Mouse (Mus musculus): ENCODE data around the gene Fkbp15. TPM values are rescaled to one million over a fixed set of nuclear protein-coding genes. Genes with fewer than 3 reads are reported as not detected.

Gene Fkbp15
- polyA plus RNA-seq, 1 experiment from 2014 or later, result 23.6 TPM

DNA sequence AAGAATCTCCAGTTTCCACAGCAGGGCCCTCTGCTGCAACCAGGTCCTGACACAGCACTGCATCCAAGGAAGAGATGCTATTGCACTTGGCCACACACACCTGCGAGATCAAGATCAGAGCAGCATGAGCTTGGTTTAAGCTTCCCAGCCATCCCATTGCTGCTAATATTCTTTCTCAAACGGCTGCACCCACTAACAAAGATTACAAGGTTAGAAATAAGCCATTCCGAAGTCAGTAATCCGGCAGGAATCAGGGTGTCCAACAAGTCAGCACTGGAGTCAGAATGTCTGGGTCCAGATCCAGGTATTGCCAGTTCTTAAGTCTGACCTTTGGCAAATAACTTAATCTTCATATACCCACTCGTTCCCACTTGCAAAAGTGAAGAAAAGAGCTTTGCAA is 21.8 kb downstream of the Fkbp15 start:
- H3K4me3 ChIP-seq (ENCODE audit: low read depth, low read length), result no peak overlapping the region
- no peak for ATAC-seq
- 82% methylated on average over 5 of the region's 5 CpGs for WGBS
- TF ChIP-seq EP300 (IDR thresholded peaks at IDR 0.05) (no peak), CTCF (IDR thresholded peaks at IDR 0.05) (no peak)
- DNase-seq (ENCODE audit: low spot score), result no peak
- H3K27me3 ChIP-seq (replicated peaks; ENCODE audit: insufficient read depth, low read length), result no peaks in the 10 kb centered on the region
- H3K27ac ChIP-seq (ENCODE audit: low read length), result no peak overlapping the region
- H3K9me3 ChIP-seq (ENCODE audit: low read length), result no peaks in the 10 kb centered on the region
- no peaks in the 10 kb centered on the region for H3K4me1 ChIP-seq (ENCODE audit: insufficient read depth, low read depth, low read length)
- no peak overlapping the region for H3K9ac ChIP-seq (replicated peaks; ENCODE audit: low read depth)
- H3K4me2 ChIP-seq (replicated peaks; ENCODE audit: low read depth, low read length), result no peak overlapping the region
- peaks cover 15% of the 10 kb centered on the region for H3K36me3 ChIP-seq (ENCODE audit: insufficient read depth, low read length)

DNA sequence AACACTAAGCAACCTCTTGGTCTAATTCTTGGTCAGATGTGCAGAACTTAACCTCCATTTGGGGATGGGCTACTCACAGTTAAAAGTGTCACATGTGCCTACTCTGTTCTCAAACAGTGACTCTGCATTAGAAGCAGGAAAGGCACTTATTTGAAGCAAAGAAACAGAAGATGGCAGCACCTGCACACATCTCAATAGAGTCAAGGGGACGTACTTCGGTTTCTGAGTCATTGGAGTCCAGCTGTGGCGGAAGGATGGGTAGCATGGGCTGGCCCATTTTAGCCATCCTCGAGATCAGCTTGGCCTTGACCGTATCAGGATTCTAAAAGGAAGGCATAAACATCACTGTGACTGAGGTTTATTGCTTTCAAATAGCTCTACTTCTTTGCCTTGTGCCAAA is 28.4 kb downstream of the Fkbp15 start:
- 64% methylated on average over 5 of the region's 5 CpGs for whole genome bisulfite sequencing
- H3K27me3 ChIP-seq (replicated peaks; ENCODE audit: insufficient read depth, low read length), result no peaks in the 10 kb centered on the region
- DNase-seq (ENCODE audit: low spot score) (peak; percentile 54), ATAC-seq (peak; percentile 25; the same call in 1 of the 2 replicates)
- H3K27ac ChIP-seq (ENCODE audit: low read length), result no peak overlapping the region
- H3K4me1 ChIP-seq (ENCODE audit: insufficient read depth, low read depth, low read length), result no peaks in the 10 kb centered on the region
- H3K4me2 ChIP-seq (replicated peaks; ENCODE audit: low read depth, low read length), result no peak overlapping the region
- TF ChIP-seq EP300 (IDR thresholded peaks at IDR 0.05) (no peak), CTCF (IDR thresholded peaks at IDR 0.05) (peak; percentile 57)
- peaks cover 47% of the 10 kb centered on the region for H3K36me3 ChIP-seq (ENCODE audit: insufficient read depth, low read length)
- H3K9ac ChIP-seq (replicated peaks; ENCODE audit: low read depth), result no peak overlapping the region
- H3K4me3 ChIP-seq (ENCODE audit: low read depth, low read length), result no peak overlapping the region
- no peaks in the 10 kb centered on the region for H3K9me3 ChIP-seq (ENCODE audit: low read length)

GRCm38 (mm10) chr4:62328941-62329660 is 31.2 kb downstream of the Fkbp15 start:
- Histone ChIP-seq H3K27ac (ENCODE audit: low read length) (no peak overlapping the region), H3K9ac (replicated peaks; ENCODE audit: low read depth) (no peak overlapping the region), H3K36me3 (ENCODE audit: insufficient read depth, low read length) (peaks cover 41% of the 10 kb centered on the region), H3K4me3 (ENCODE audit: low read depth, low read length) (no peak overlapping the region), H3K4me1 (ENCODE audit: insufficient read depth, low read depth, low read length) (no peaks in the 10 kb centered on the region), H3K4me2 (replicated peaks; ENCODE audit: low read depth, low read length) (no peak overlapping the region), H3K27me3 (replicated peaks; ENCODE audit: insufficient read depth, low read length) (no peaks in the 10 kb centered on the region), H3K9me3 (ENCODE audit: low read length) (no peaks in the 10 kb centered on the region)
- no peak for TF ChIP-seq EP300 (IDR thresholded peaks at IDR 0.05)
- no peak for ATAC-seq
- 69% methylated on average over 6 of the region's 6 CpGs for WGBS
- no peak for DNase-seq (ENCODE audit: low spot score)

DNA sequence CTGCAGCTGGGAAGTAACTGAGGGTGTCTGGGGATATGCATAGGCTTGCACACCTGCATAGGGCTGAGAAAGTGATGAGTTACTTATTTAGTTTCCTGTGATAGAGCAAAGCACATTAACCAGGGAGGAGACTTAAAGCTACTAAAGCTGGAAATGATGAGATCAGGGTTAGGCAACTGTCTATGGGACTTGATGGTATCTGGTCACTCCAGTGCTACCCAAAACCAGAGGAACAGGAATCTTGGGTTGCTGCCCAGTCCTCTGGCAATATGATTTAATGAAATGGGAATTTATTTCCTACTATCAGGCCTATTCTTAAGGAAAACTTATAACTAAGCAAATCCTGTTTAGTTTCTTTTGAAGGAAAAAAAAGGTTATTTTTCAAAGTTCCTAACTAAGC is 34.2 kb downstream of the Fkbp15 start:
- Histone ChIP-seq H3K9me3 (ENCODE audit: low read length) (no peaks in the 10 kb centered on the region), H3K27ac (ENCODE audit: low read length) (no peak overlapping the region), H3K4me2 (replicated peaks; ENCODE audit: low read depth, low read length) (no peak overlapping the region), H3K9ac (replicated peaks; ENCODE audit: low read depth) (no peak overlapping the region), H3K4me1 (ENCODE audit: insufficient read depth, low read depth, low read length) (no peaks in the 10 kb centered on the region), H3K27me3 (replicated peaks; ENCODE audit: insufficient read depth, low read length) (no peaks in the 10 kb centered on the region), H3K4me3 (ENCODE audit: low read depth, low read length) (no peak overlapping the region), H3K36me3 (ENCODE audit: insufficient read depth, low read length) (peaks cover 48% of the 10 kb centered on the region)
- ATAC-seq (no peak), DNase-seq (ENCODE audit: low spot score) (no peak)
- TF ChIP-seq CTCF (IDR thresholded peaks at IDR 0.05), result no peak
- no peak for TF ChIP-seq EP300 (IDR thresholded peaks at IDR 0.05)

DNA sequence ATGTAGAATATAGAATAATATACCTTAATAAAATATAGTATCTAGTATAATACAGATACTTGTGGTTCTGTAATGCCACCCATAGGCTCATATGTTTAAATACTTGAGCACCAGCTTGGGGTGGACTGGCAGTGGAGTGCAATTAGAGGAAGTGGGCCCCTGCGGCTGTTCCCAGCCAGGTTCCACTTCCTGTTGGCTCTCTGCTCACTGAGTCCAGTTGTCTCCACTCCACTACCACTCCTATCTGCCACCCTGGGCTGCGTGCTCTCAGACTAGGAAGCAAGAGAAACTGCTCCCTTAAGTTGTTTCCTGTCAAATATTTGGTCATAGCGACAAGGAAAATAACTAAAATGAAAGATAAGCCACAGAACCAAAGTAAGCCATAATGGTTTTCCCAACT is 37.7 kb downstream of the Fkbp15 start:
- H3K27ac ChIP-seq (ENCODE audit: low read length), result no peak overlapping the region
- H3K4me1 ChIP-seq (ENCODE audit: insufficient read depth, low read depth, low read length), result no peaks in the 10 kb centered on the region
- 58% methylated on average over 3 of the region's 3 CpGs for WGBS
- peaks cover 50% of the 10 kb centered on the region for H3K36me3 ChIP-seq (ENCODE audit: insufficient read depth, low read length)
- H3K4me2 ChIP-seq (replicated peaks; ENCODE audit: low read depth, low read length), result no peak overlapping the region
- DNase-seq (ENCODE audit: low spot score) (no peak), ATAC-seq (no peak)
- TF ChIP-seq CTCF (IDR thresholded peaks at IDR 0.05), result no peak
- no peak for TF ChIP-seq EP300 (IDR thresholded peaks at IDR 0.05)
- H3K27me3 ChIP-seq (replicated peaks; ENCODE audit: insufficient read depth, low read length), result no peaks in the 10 kb centered on the region
- H3K4me3 ChIP-seq (ENCODE audit: low read depth, low read length), result no peak overlapping the region
- H3K9ac ChIP-seq (replicated peaks; ENCODE audit: low read depth), result no peak overlapping the region
- no peaks in the 10 kb centered on the region for H3K9me3 ChIP-seq (ENCODE audit: low read length)

DNA sequence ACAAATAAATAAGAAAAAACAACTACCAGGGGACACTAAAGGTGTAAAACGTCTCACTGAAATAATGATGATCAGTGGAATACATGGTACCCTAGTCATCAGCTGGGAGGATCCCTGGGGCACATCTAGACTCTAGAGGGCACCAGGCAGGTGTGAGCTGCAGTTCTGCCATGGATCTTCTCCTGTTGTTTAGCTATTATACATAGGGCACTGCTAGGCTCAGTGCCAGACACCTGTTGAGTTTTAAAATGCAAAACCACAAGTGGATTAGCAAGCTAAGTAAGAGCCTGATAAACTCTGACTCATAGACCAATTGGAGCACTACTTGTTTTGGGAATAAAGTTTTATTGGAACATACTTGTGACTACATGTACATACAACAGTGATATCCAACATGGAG is 42.1 kb downstream of the Fkbp15 start:
- Histone ChIP-seq H3K4me3 (ENCODE audit: low read depth, low read length) (no peak overlapping the region), H3K4me2 (replicated peaks; ENCODE audit: low read depth, low read length) (no peak overlapping the region), H3K4me1 (ENCODE audit: insufficient read depth, low read depth, low read length) (no peaks in the 10 kb centered on the region), H3K36me3 (ENCODE audit: insufficient read depth, low read length) (peaks cover 50% of the 10 kb centered on the region; the same call in 1 of the 2 replicates), H3K9ac (replicated peaks; ENCODE audit: low read depth) (no peak overlapping the region), H3K9me3 (ENCODE audit: low read length) (no peaks in the 10 kb centered on the region), H3K27ac (ENCODE audit: low read length) (no peak overlapping the region), H3K27me3 (replicated peaks; ENCODE audit: insufficient read depth, low read length) (no peaks in the 10 kb centered on the region)
- WGBS, result 60% methylated on average over 1 of the region's 1 CpGs
- ATAC-seq (peak; percentile 35; the same call in 1 of the 2 replicates), DNase-seq (ENCODE audit: low spot score) (peak; percentile 55)
- TF ChIP-seq CTCF (IDR thresholded peaks at IDR 0.05), result no peak
- TF ChIP-seq EP300 (IDR thresholded peaks at IDR 0.05), result peak; percentile 28; the same call in 1 of the 2 replicates

All from lung, postnatal 0 days (tissue).